Mouse (Mus musculus): Measurements from ENCODE around the gene Sec63. TPM values are rescaled to one million over a fixed set of nuclear protein-coding genes. Genes with fewer than 3 reads are reported as not detected.
A peak's percentile ranks its signal among the peaks of the same experiment; 100 is the strongest.

Gene Sec63
- polyA plus RNA-seq, 1 experiment = 22.1 TPM

GRCm38 (mm10) chr10:42859781-42860158 lies 98.5 kb downstream of the Sec63 start:
- Histone ChIP-seq H3K4me3 (ENCODE audit: insufficient read depth, poor library complexity, severe bottlenecking) (no peak overlapping the region), H3K79me3 (ENCODE audit: low read depth) (no peaks in the 10 kb centered on the region), H3K36me3 (ENCODE audit: control insufficient read depth, insufficient read depth) (no peaks in the 10 kb centered on the region), H3ac (ENCODE audit: control insufficient read depth, insufficient read length, low read depth) (no peak overlapping the region), H3K27me3 (ENCODE audit: control insufficient read depth, insufficient read depth, insufficient read length) (no peaks in the 10 kb centered on the region), H3K79me2 (ENCODE audit: control insufficient read depth, insufficient read depth) (no peaks in the 10 kb centered on the region)
- TF ChIP-seq CTCF (IDR thresholded peaks at IDR 0.05; ENCODE audit: control insufficient read depth, insufficient read depth, insufficient read length) (no peak), FOSL1 (IDR thresholded peaks at IDR 0.05; ENCODE audit: insufficient read depth, low read length, poor library complexity, severe bottlenecking) (no peak), MYOG (IDR thresholded peaks at IDR 0.05; ENCODE audit: control insufficient read depth, extremely low read depth, insufficient read length) (no peak), MAX (IDR thresholded peaks at IDR 0.05) (no peak), CEBPB (IDR thresholded peaks at IDR 0.05; ENCODE audit: low read depth) (no peak), USF1 (IDR thresholded peaks at IDR 0.05; ENCODE audit: low read depth) (no peak), MYOD1 (IDR thresholded peaks at IDR 0.05; ENCODE audit: control insufficient read depth, insufficient read length, low read depth) (no peak)

DNA sequence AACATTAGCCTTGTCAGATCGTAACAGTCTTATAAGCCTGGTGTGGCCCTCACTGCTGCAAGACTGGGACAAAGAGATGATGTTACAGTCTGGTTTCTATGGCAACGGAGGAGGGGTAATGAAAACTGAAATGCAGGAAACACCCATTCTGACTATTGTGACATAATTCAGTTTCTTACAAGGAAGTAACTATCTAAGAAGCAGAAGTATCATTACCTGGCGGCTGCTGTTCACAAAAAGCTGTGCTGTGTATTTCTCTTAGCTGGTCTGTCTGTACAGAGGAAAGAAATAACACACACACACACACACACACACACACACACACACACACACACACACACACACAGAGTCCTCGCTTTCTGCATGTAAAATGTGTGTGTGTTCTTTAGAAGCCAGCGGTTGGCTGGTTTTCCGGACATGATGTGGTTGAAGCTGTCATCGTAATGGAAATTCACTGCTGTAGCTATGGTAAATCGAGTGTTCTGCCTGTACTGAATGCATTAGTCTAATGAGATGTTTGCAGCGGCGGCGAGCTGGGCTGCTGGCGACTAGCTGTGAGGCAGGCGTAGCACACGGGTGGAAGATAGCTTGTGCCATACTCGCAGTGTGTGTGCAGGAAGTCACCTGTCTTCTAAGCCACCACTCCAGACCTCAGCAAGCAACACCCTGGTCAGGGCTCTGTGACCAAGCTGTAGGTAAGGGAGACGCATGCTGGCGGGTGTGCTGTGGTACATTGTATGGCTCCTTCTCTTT lies 99.0 kb downstream of the Sec63 start, which contains the start of gene Scml4:
Gene Scml4 (plus strand): TSS at position 212 of the 753 bp plus-strand sequence.
- Histone ChIP-seq H3K79me2 (ENCODE audit: control insufficient read depth, insufficient read depth) (no peaks in the 10 kb centered on the region), H3K36me3 (ENCODE audit: control insufficient read depth, insufficient read depth) (no peaks in the 10 kb centered on the region), H3K79me3 (ENCODE audit: low read depth) (no peaks in the 10 kb centered on the region), H3K4me3 (ENCODE audit: insufficient read depth, poor library complexity, severe bottlenecking) (no peak within 1 kb of the TSS), H3ac (ENCODE audit: control insufficient read depth, insufficient read length, low read depth) (no peak within 1 kb of the TSS), H3K27me3 (ENCODE audit: control insufficient read depth, insufficient read depth, insufficient read length) (no peaks in the 10 kb centered on the region)
- TF ChIP-seq CTCF (IDR thresholded peaks at IDR 0.05; ENCODE audit: control insufficient read depth, insufficient read depth, insufficient read length) (no peak), FOSL1 (IDR thresholded peaks at IDR 0.05; ENCODE audit: insufficient read depth, low read length, poor library complexity, severe bottlenecking) (no peak), MAX (IDR thresholded peaks at IDR 0.05) (no peak), CEBPB (IDR thresholded peaks at IDR 0.05; ENCODE audit: low read depth) (peak; percentile 37), MYOD1 (IDR thresholded peaks at IDR 0.05; ENCODE audit: control insufficient read depth, insufficient read length, low read depth) (no peak), MYOG (IDR thresholded peaks at IDR 0.05; ENCODE audit: control insufficient read depth, extremely low read depth, insufficient read length) (no peak)

- Histone ChIP-seq H3K4me3 (ENCODE audit: insufficient read depth, poor library complexity, severe bottlenecking) (no peak overlapping the region), H3K79me2 (ENCODE audit: control insufficient read depth, insufficient read depth) (no peaks in the 10 kb centered on the region), H3K79me3 (ENCODE audit: low read depth) (no peaks in the 10 kb centered on the region), H3K27me3 (ENCODE audit: control insufficient read depth, insufficient read depth, insufficient read length) (no peaks in the 10 kb centered on the region), H3ac (ENCODE audit: control insufficient read depth, insufficient read length, low read depth) (no peak overlapping the region), H3K36me3 (ENCODE audit: control insufficient read depth, insufficient read depth) (no peaks in the 10 kb centered on the region)
- TF ChIP-seq CTCF (IDR thresholded peaks at IDR 0.05; ENCODE audit: control insufficient read depth, insufficient read depth, insufficient read length) (no peak), USF1 (IDR thresholded peaks at IDR 0.05; ENCODE audit: low read depth) (no peak), FOSL1 (IDR thresholded peaks at IDR 0.05; ENCODE audit: insufficient read depth, low read length, poor library complexity, severe bottlenecking) (no peak), CEBPB (IDR thresholded peaks at IDR 0.05; ENCODE audit: low read depth) (no peak), MAX (IDR thresholded peaks at IDR 0.05) (no peak), MYOD1 (IDR thresholded peaks at IDR 0.05; ENCODE audit: control insufficient read depth, insufficient read length, low read depth) (no peak), MYOG (IDR thresholded peaks at IDR 0.05; ENCODE audit: control insufficient read depth, extremely low read depth, insufficient read length) (no peak)
Observed at GRCm38 (mm10) chr10:42861446-42861845, 100.2 kb downstream of the Sec63 start.

- peak overlapping the region; percentile 24 for H3ac ChIP-seq (ENCODE audit: control insufficient read depth, insufficient read length, low read depth)
- H3K27me3 ChIP-seq (ENCODE audit: control insufficient read depth, insufficient read depth, insufficient read length) = no peaks in the 10 kb centered on the region
- H3K79me2 ChIP-seq (ENCODE audit: control insufficient read depth, insufficient read depth) = no peaks in the 10 kb centered on the region
- no peaks in the 10 kb centered on the region for H3K79me3 ChIP-seq (ENCODE audit: low read depth)
- H3K4me3 ChIP-seq (ENCODE audit: insufficient read depth, poor library complexity, severe bottlenecking) = peak overlapping the region; percentile 24
- TF ChIP-seq CEBPB (IDR thresholded peaks at IDR 0.05; ENCODE audit: low read depth) (no peak), CTCF (IDR thresholded peaks at IDR 0.05; ENCODE audit: control insufficient read depth, insufficient read depth, insufficient read length) (no peak), MAX (IDR thresholded peaks at IDR 0.05) (no peak), MYOD1 (IDR thresholded peaks at IDR 0.05; ENCODE audit: control insufficient read depth, insufficient read length, low read depth) (no peak), FOSL1 (IDR thresholded peaks at IDR 0.05; ENCODE audit: insufficient read depth, low read length, poor library complexity, severe bottlenecking) (no peak), MYOG (IDR thresholded peaks at IDR 0.05; ENCODE audit: control insufficient read depth, extremely low read depth, insufficient read length) (no peak), USF1 (IDR thresholded peaks at IDR 0.05; ENCODE audit: low read depth) (no peak)
- no peaks in the 10 kb centered on the region for H3K36me3 ChIP-seq (ENCODE audit: control insufficient read depth, insufficient read depth)
Observed at GRCm38 (mm10) chr10:42862102-42862740, 100.9 kb downstream of the Sec63 start.

GRCm38 (mm10) chr10:42862806-42863205 lies 101.5 kb downstream of the Sec63 start:
- Histone ChIP-seq H3K27me3 (ENCODE audit: control insufficient read depth, insufficient read depth, insufficient read length) (no peaks in the 10 kb centered on the region), H3K79me2 (ENCODE audit: control insufficient read depth, insufficient read depth) (no peaks in the 10 kb centered on the region), H3K79me3 (ENCODE audit: low read depth) (no peaks in the 10 kb centered on the region), H3K36me3 (ENCODE audit: control insufficient read depth, insufficient read depth) (no peaks in the 10 kb centered on the region), H3ac (ENCODE audit: control insufficient read depth, insufficient read length, low read depth) (no peak overlapping the region), H3K4me3 (ENCODE audit: insufficient read depth, poor library complexity, severe bottlenecking) (peak overlapping the region; percentile 24)
- TF ChIP-seq CEBPB (IDR thresholded peaks at IDR 0.05; ENCODE audit: low read depth) = no peak
- TF ChIP-seq USF1 (IDR thresholded peaks at IDR 0.05; ENCODE audit: low read depth) = no peak
- TF ChIP-seq CTCF (IDR thresholded peaks at IDR 0.05; ENCODE audit: control insufficient read depth, insufficient read depth, insufficient read length) = no peak
- TF ChIP-seq MAX (IDR thresholded peaks at IDR 0.05) = no peak
